Mouse (Mus musculus) intestine, postnatal 0 days (tissue): ENCODE data around the gene Epha10. TPM values are rescaled to one million over a fixed set of nuclear protein-coding genes. Genes with fewer than 3 reads are reported as not detected.

Source experiments
- ATAC-seq: fragments of 200-750 bp; cut with Nextera tagmentation; 2 replicates; pipeline ENCODE4 v1.8.0; 2017; ENCODE audit warnings: mild to moderate bottlenecking, moderate TSS enrichment, moderate library complexity
- H3K27ac ChIP-seq: fragments of 300-500 bp; sonication (generic); 2 replicates; pipeline ENCODE4 v1.5.1; 2014; ENCODE audit warnings: mild to moderate bottlenecking, low read depth, low read length, moderate library complexity
- H3K27me3 ChIP-seq: fragments of 300-500 bp; sonication (generic); replicated peaks from 2 replicates; pipeline ENCODE4 v1.6.1; 2014; ENCODE audit warnings: low read length, mixed read lengths; ENCODE audit not compliant: control insufficient read depth, insufficient read depth
- H3K36me3 ChIP-seq: fragments of 300-500 bp; sonication (generic); 2 replicates; pipeline ENCODE4 v1.6.1; 2014; ENCODE audit warnings: mild to moderate bottlenecking, moderate library complexity; ENCODE audit not compliant: control insufficient read depth, insufficient read depth
- H3K4me1 ChIP-seq: fragments of 300-500 bp; sonication (generic); replicated peaks from 2 replicates; pipeline ENCODE4 v1.6.1; 2014; ENCODE audit warnings: antibody characterized with exemption, low read length, mixed read lengths; ENCODE audit not compliant: control insufficient read depth, insufficient read depth
- H3K4me2 ChIP-seq: fragments of 300-500 bp; sonication (generic); replicated peaks from 2 replicates; pipeline ENCODE4 v1.6.1; 2014; ENCODE audit warnings: low read depth, mild to moderate bottlenecking, moderate library complexity
- H3K4me3 ChIP-seq: fragments of 300-500 bp; sonication (generic); 2 replicates; pipeline ENCODE4 v1.5.1; 2014; ENCODE audit warnings: low read depth, low read length
- H3K9ac ChIP-seq: fragments of 300-500 bp; sonication (generic); 2 replicates; pipeline ENCODE4 v1.6.1; 2014; ENCODE audit warnings: mild to moderate bottlenecking, low read depth, low read length
- H3K9me3 ChIP-seq: fragments of 300-500 bp; sonication (generic); 2 replicates; pipeline ENCODE4 v1.6.1; 2016; ENCODE audit warnings: mixed run types; ENCODE audit not compliant: control insufficient read depth
- CTCF ChIP-seq: sonication (generic); IDR thresholded peaks from 2 replicates; pipeline ENCODE4 v1.5.1; 2016; ENCODE audit warnings: low read depth, mild to moderate bottlenecking, control low read depth, antibody characterized with exemption, moderate library complexity
- WGBS: fragments of 180-500 bp; shearing (Covaris S2); extraction: QIAGEN DNeasy Blood & Tissue Kit; methylation state at CpG from one replicate; pipeline ENCODE4 v1.1.7; 2014; 5-methylcytosine and 5-hydroxymethylcytosine counted together
- polyA plus RNA-seq: library from polyadenylated mRNA; unstranded; fragments of >200 nt; fragmentation: Nextera tagmentation; extraction: Ambion mirVana; gene quantifications from 2 replicates; pipeline ENCODE4 v1.2.1, GENCODE M21; 2015

Epha10 gene
- polyA plus RNA-seq, 1 experiment from 2014 or later: 0.03 TPM

- WGBS: 5% methylated on average over 52 of the region's 77 CpGs
- H3K9me3 ChIP-seq: no peaks in the 10 kb centered on the region
- no peak for TF ChIP-seq CTCF
- 0 out of 2 replicates have a peak, but pooled peaks have one; percentile 20 for ATAC-seq
- peak within 1 kb of the TSS; percentile 31 for H3K4me3 ChIP-seq
- peaks cover 21% of the 10 kb centered on the region for H3K27me3 ChIP-seq
- no peak within 1 kb of the TSS for H3K27ac ChIP-seq
- peaks cover 2% of the 10 kb centered on the region; the same call in 1 of the 2 replicates for H3K36me3 ChIP-seq
- H3K9ac ChIP-seq: no peak within 1 kb of the TSS
- H3K4me1 ChIP-seq: no peaks in the 10 kb centered on the region
- peak within 1 kb of the TSS; percentile 62 for H3K4me2 ChIP-seq
Observed at GRCm38 (mm10) chr4:124861283-124862188, 19.2 kb upstream of the Epha10 start, which contains the start of gene Maneal. TSS of gene Maneal (minus strand) at chr4:124862171.

- TF ChIP-seq CTCF: peak; percentile 42
- Histone ChIP-seq H3K9me3 (no peaks in the 10 kb centered on the region), H3K9ac (no peak overlapping the region), H3K4me1 (no peaks in the 10 kb centered on the region), H3K27me3 (no peaks in the 10 kb centered on the region), H3K36me3 (no peaks in the 10 kb centered on the region), H3K27ac (no peak overlapping the region), H3K4me2 (no peak overlapping the region), H3K4me3 (no peak overlapping the region)
- no peak for ATAC-seq
- WGBS: 92% methylated on average over 1 of the region's 1 CpGs
Observed at GRCm38 (mm10) chr4:124872719-124873118, 8.0 kb upstream of the Epha10 start.

- peak; percentile 41; the same call in 1 of the 2 replicates for ATAC-seq
- H3K4me3 ChIP-seq: peak overlapping the region; percentile 20
- WGBS: under 1% methylated on average over 37 of the region's 37 CpGs
- no peaks in the 10 kb centered on the region for H3K9me3 ChIP-seq
- no peak overlapping the region for H3K9ac ChIP-seq
- no peaks in the 10 kb centered on the region for H3K4me1 ChIP-seq
- H3K27me3 ChIP-seq: peaks cover 39% of the 10 kb centered on the region
- no peak for TF ChIP-seq CTCF
- no peak overlapping the region for H3K27ac ChIP-seq
- H3K36me3 ChIP-seq: no peaks in the 10 kb centered on the region
- H3K4me2 ChIP-seq: peak overlapping the region; percentile 37
Observed at GRCm38 (mm10) chr4:124881341-124881908, 726 bp downstream of the Epha10 start.

- Histone ChIP-seq H3K36me3 (no peaks in the 10 kb centered on the region), H3K27ac (no peak overlapping the region), H3K4me3 (no peak overlapping the region; the same call in 1 of the 2 replicates), H3K4me2 (no peak overlapping the region), H3K4me1 (no peaks in the 10 kb centered on the region), H3K9me3 (no peaks in the 10 kb centered on the region), H3K9ac (no peak overlapping the region), H3K27me3 (peaks cover 39% of the 10 kb centered on the region)
- WGBS: 2% methylated on average over 37 of the region's 37 CpGs
- TF ChIP-seq CTCF: no peak
- no peak for ATAC-seq
Observed at GRCm38 (mm10) chr4:124882151-124882729, 1.5 kb downstream of the Epha10 start.

- Histone ChIP-seq H3K27ac (no peak overlapping the region), H3K27me3 (peaks cover 22% of the 10 kb centered on the region), H3K9ac (no peak overlapping the region), H3K4me2 (no peak overlapping the region), H3K4me1 (no peaks in the 10 kb centered on the region), H3K9me3 (no peaks in the 10 kb centered on the region), H3K36me3 (no peaks in the 10 kb centered on the region), H3K4me3 (no peak overlapping the region)
- TF ChIP-seq CTCF: no peak
- ATAC-seq: no peak
- WGBS: 71% methylated on average over 7 of the region's 7 CpGs
Observed at GRCm38 (mm10) chr4:124888702-124889101, 8.0 kb downstream of the Epha10 start.

GRCm38 (mm10) chr4:124889935-124890334 lies 9.2 kb downstream of the Epha10 start:
- no peak for ATAC-seq
- Histone ChIP-seq H3K9me3 (no peaks in the 10 kb centered on the region), H3K9ac (no peak overlapping the region), H3K4me3 (no peak overlapping the region), H3K4me1 (no peaks in the 10 kb centered on the region), H3K27me3 (peaks cover 31% of the 10 kb centered on the region), H3K36me3 (no peaks in the 10 kb centered on the region), H3K4me2 (no peak overlapping the region), H3K27ac (no peak overlapping the region)
- TF ChIP-seq CTCF: no peak
- WGBS: 86% methylated on average over 2 of the region's 2 CpGs
